Mouse (Mus musculus) CH12F3 (cell line): Measurements from ENCODE around the gene Sf3a1.

Experiments
- in situ Hi-C: fragments of 300-500 bp; cut with MboI; formaldehyde crosslinking; loops from 2 replicates; pipeline ENCODE4 v1.14.3; 2020; ENCODE audit warnings: low sequenced_read_pairs

Sf3a1 gene

GRCm38 (mm10) chr11:4134986-4135935 lies 24.9 kb upstream of the Sf3a1 start, which contains the start of gene Rnf215:
Gene Rnf215, plus strand, starts transcription at chr11:4135202.
- in situ Hi-C loops = loop anchor here (5.0 kb wide), 1 partner anchor 72 kb away; no protein-coding TSS in a partner anchor

- in situ Hi-C loops = loop anchor here (5.0 kb wide), 1 partner anchor 68 kb away; no protein-coding TSS in a partner anchor
Measured at GRCm38 (mm10) chr11:4138964-4139363, 21.2 kb upstream of the Sf3a1 start.

- in situ Hi-C loops = no loop called here
Measured at GRCm38 (mm10) chr11:4141505-4141904, 18.6 kb upstream of the Sf3a1 start.

- in situ Hi-C loops = no loop called here
Measured at GRCm38 (mm10) chr11:4142352-4142751, 17.8 kb upstream of the Sf3a1 start.

- in situ Hi-C loops = no loop called here
Measured at GRCm38 (mm10) chr11:4143281-4144062, 16.7 kb upstream of the Sf3a1 start.

- in situ Hi-C loops = no loop called here
Measured at GRCm38 (mm10) chr11:4146381-4146780, 13.8 kb upstream of the Sf3a1 start.

- in situ Hi-C loops = no loop called here
Measured at GRCm38 (mm10) chr11:4147098-4147497, 13.1 kb upstream of the Sf3a1 start.

- in situ Hi-C loops = no loop called here
Measured at GRCm38 (mm10) chr11:4148120-4148519, 12.0 kb upstream of the Sf3a1 start.

GRCm38 (mm10) chr11:4148536-4149156 lies 11.5 kb upstream of the Sf3a1 start:
- in situ Hi-C loops = no loop called here

GRCm38 (mm10) chr11:4149886-4150285 lies 10.3 kb upstream of the Sf3a1 start:
- in situ Hi-C loops = no loop called here

GRCm38 (mm10) chr11:4153694-4154093 lies 6.5 kb upstream of the Sf3a1 start:
- in situ Hi-C loops = no loop called here

GRCm38 (mm10) chr11:4155641-4156040 lies 4.5 kb upstream of the Sf3a1 start:
- in situ Hi-C loops = no loop called here

- in situ Hi-C loops = no loop called here
Measured at GRCm38 (mm10) chr11:4158676-4159075, 1.5 kb upstream of the Sf3a1 start.

GRCm38 (mm10) chr11:4160758-4161480 lies 769 bp downstream of the Sf3a1 start:
- in situ Hi-C loops = no loop called here

GRCm38 (mm10) chr11:4164701-4165100 lies 4.6 kb downstream of the Sf3a1 start:
- in situ Hi-C loops = no loop called here

- in situ Hi-C loops = no loop called here
Measured at GRCm38 (mm10) chr11:4166467-4167090, 6.4 kb downstream of the Sf3a1 start.

GRCm38 (mm10) chr11:4174586-4174985 lies 14.4 kb downstream of the Sf3a1 start:
- in situ Hi-C loops = no loop called here

GRCm38 (mm10) chr11:4177716-4178115 lies 17.6 kb downstream of the Sf3a1 start:
- in situ Hi-C loops = no loop called here

- in situ Hi-C loops = no loop called here
Measured at GRCm38 (mm10) chr11:4182061-4182460, 21.9 kb downstream of the Sf3a1 start.

GRCm38 (mm10) chr11:4183511-4183910 lies 23.4 kb downstream of the Sf3a1 start:
- in situ Hi-C loops = no loop called here
